Mouse (Mus musculus) neural tube, embryonic 15.5 days (tissue): ENCODE results near the gene Cd55b. TPM values are rescaled to one million over a fixed set of nuclear protein-coding genes. Genes with fewer than 3 reads are reported as not detected.

Experiments
- polyA plus RNA-seq: library from polyadenylated mRNA; unstranded; fragments of >200 nt; fragmentation: Nextera tagmentation; extraction: Ambion mirVana; gene quantifications from 2 replicates; pipeline ENCODE4 v1.2.1, GENCODE M21; 2015

The Cd55b gene
- polyA plus RNA-seq, 1 experiment from 2014 or later = not detected

Other genes with a start within 250 kb of the Cd55b start
- 12.7 and 13.7 TPM in 2 replicates for gene Cd55, start 39.7 kb upstream of the Cd55b start, polyA plus RNA-seq
- gene Zp3r, start 206.6 kb upstream of the Cd55b start, polyA plus RNA-seq = not detected in 2 replicates
- gene C4bp, start 238.6 kb upstream of the Cd55b start, polyA plus RNA-seq = 0.55 TPM in 1 of 2 replicates, not detected in the other